Mouse (Mus musculus) spleen, adult 2 months (tissue): ENCODE data around the gene Tmem164.

ENCODE experiments used
- CTCF ChIP-seq: fragments of 200-500 bp; IDR thresholded peaks from 2 replicates; pipeline ENCODE4 v1.5.1; 2011; ENCODE audit warnings: mild to moderate bottlenecking, inconsistent platforms; ENCODE audit not compliant: insufficient read depth, insufficient read length, insufficient replicate concordance; ENCODE audit errors: extremely low read depth
- POLR2A ChIP-seq: fragments of 200-500 bp; IDR thresholded peaks from 2 replicates; pipeline ENCODE4 v1.6.1; 2011; ENCODE audit warnings: low read depth, low read length, inconsistent platforms

DNA sequence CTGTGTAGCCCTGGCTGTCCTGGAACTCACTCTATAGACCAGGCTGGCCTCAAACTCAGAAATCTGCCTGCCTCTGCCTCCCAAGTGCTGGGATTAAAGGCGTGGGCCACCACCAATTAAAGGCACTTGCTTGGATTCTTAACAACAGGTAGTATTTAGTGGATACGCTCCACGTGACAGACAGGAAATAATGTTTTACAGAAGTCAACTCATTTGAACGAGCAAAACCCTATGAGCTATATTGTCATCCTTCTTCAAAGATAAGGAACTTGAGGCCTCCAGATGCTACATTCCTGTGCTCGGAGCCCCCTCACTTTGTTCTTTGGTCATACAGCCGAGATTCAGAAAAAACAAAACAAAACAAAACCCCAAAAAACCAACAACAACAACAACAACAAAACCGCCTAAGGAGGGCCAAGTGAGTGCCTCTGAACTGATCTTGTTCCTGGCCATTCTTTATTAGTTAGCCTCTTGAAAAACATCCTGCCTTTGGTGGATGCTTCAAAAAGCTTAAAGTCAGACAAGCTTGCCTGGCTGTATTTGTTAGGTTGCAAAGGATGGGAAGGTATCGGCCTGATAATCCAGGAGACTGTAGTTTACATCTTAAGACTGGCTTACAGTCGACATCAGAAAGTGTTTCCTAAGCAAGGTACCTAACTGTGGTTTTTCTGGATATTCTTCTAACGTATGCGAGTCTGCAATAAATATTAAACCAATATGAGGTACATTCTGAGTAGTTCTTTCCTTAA is 1.5 kb upstream of the Tmem164 start:
- TF ChIP-seq CTCF (no peak), POLR2A (no peak)
